Mouse (Mus musculus): ENCODE results near the gene C77080. TPM values are rescaled to one million over a fixed set of nuclear protein-coding genes. Genes with fewer than 3 reads are reported as not detected.
A peak's percentile ranks its signal among the peaks of the same experiment; 100 is the strongest.
"Not testable (repeated sequence)": the region's sequence is repeated elsewhere in the genome, so short reads cannot be mapped to it uniquely, and the experiment has no call there.

C77080 gene
- total RNA-seq, 2 experiments from 2014 or later, result 22.5 to 25.9 TPM

DNA sequence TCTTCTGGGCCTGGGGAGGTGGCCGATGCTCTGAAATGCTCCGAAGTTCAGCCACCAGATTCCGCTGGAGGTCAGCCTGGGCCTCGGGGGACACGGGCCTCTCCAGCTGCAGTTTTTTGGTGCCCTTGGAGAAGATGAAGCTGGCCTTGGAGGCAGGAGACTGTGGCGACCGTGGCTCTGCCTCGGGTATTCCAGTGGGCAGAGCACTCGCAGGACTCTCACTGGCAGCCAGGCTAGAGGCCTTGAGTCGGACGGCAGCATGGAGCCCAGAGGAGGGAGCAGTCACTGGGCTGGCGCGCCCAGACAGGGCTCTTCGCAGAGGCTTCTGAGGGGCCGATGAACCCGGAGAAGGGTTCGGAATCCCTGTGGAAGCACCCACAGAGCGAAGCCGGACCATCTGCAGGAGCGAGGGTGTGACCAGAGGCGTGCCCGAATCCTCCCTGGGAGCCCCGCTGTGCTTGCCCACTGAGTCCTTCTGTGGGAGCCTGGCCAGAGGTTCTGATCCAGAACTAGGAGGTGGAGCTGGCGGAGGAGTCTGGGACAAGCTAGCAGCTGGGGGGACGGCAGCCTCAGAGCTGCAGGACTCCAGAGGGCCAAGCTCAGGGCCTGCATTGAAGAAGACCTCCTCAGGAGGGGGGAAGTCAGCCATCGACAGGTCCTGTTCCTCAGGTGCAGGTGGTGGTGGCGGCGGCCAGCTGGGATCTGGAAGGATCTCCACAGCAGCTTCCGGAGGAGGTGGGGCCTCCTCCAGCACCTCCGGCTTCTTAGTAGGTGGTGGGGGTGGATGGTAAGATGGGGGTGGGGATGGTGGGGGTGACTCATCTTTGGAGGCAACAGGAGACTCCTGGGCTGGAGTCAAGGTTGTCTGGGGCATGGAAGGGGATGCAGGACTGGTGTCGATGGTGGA lies 38.9 kb downstream of the C77080 start:
- DNase-seq (ENCODE audit: extremely low spot score in 1 of 2, low spot score in 2 of 2), result no peak
- intact Hi-C loops (cut with DNase I), result no loop called here
- Histone ChIP-seq H3K27ac (peak overlapping the region; percentile 11; the same call in 1 of the 2 replicates), H3K4me3 (no peak overlapping the region)
- TF ChIP-seq CTCF (IDR thresholded peaks at IDR 0.05), result no peak

DNA sequence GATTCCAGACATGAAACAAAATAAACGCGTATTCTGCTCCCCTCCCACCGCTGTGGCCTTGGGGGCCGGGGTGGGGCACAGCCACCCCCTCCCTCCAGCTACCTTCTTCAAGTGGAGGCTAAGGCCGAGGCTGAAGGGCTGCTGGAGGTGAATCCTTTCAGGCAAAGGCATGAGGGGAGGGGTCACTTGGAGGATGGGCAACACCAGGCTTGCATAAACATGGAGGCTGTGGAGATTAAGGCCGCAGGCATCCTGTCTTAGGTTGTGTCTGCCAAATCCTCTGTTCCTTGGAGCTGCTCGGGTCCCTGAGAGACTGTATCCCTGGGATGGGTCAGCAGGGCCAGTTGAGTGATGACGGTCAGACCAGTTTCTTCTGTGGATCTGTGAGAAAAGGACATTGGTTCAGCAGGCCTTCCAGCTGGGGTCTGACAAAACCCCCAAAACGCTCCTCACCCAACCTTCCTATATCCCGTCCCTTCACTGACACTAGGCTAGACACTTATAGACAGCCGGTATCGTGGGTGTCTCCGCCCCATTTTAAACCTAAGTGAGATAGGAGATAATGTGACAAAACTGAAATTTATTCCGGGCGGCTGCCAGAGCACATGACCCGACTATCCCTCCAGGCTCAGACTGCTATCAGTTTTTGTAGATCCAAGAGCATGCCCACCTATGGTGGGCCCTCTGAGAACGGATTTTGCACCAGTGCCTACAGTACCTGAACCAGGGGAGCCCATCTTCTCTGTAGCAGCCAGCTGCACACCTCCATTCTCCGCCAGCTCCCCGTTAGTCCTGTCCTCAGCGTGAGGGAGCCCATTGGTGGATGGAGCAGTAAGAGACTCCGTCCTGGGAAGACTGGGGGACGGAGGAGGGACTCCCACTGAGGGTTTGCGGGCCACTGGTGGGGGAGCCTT lies 39.9 kb downstream of the C77080 start:
- no peak for DNase-seq (ENCODE audit: extremely low spot score in 1 of 2, low spot score in 2 of 2)
- no peak for TF ChIP-seq CTCF (IDR thresholded peaks at IDR 0.05)
- Histone ChIP-seq H3K4me3 (no peak overlapping the region), H3K27ac (peak overlapping the region; percentile 11; the same call in 1 of the 2 replicates)
- intact Hi-C loops (cut with DNase I), result no loop called here

DNA sequence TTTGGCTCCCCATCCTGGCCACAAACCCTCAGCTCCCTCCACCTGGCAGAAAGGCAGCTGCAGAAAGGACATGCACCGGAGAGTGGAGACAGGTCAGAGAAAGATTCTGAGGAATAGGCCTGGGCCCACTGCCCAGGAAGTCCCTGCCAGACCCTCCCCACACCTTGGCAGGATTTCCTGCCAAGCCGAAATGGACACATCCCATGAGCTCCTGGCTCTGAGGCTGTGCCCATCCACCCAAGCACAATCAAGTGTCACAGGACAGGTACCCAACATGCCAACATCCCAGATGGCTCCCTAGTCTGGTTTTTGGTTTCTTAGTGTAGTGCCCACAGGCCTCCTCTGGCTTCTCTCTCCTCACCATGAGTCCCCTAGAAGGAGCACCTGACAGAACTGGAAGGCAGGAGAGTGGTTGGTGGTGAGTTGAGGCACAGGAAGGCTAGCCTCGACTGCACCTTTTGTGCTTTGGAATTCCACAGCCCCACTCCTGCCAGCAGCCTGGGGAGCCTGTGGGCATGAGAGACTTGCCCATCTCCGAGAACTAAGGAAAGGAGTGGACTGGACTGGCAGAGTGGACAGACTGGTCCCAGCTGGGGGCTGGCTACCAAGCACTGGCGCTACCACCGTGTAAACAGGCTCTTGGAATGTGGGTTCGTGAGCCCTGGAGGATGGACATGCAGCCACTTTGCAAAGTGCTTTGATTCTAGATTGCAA lies 40.7 kb downstream of the C77080 start:
- TF ChIP-seq CTCF (IDR thresholded peaks at IDR 0.05), result no peak
- intact Hi-C loops (cut with DNase I), result no loop called here
- Histone ChIP-seq H3K4me3 (no peak overlapping the region), H3K27ac (no peak overlapping the region)
- no peak for DNase-seq (ENCODE audit: extremely low spot score in 1 of 2, low spot score in 2 of 2)

DNA sequence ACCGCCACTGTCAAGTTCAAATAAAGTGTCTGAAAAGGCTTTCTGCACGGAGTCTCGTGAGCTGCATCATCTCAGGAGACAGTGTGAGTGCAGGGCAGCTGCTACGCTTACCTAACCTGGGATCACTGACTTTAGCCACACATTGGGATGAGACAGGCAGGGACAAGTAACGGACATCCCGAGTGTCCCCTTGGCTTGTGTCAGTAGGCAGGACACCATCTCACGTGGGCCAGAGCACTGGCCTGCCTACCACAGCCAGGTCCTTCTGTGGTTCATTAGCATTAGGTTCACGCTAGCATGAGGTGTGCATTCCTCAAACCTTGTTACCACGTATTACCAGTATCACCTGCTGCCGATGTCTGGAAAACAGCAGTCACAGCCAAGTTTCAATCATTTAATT lies 42.0 kb downstream of the C77080 start:
- intact Hi-C loops (cut with DNase I), result no loop called here
- Histone ChIP-seq H3K27ac (no peak overlapping the region), H3K4me3 (no peak overlapping the region)
- DNase-seq (ENCODE audit: extremely low spot score in 1 of 2, low spot score in 2 of 2), result no peak
- TF ChIP-seq CTCF (IDR thresholded peaks at IDR 0.05), result no peak

DNA sequence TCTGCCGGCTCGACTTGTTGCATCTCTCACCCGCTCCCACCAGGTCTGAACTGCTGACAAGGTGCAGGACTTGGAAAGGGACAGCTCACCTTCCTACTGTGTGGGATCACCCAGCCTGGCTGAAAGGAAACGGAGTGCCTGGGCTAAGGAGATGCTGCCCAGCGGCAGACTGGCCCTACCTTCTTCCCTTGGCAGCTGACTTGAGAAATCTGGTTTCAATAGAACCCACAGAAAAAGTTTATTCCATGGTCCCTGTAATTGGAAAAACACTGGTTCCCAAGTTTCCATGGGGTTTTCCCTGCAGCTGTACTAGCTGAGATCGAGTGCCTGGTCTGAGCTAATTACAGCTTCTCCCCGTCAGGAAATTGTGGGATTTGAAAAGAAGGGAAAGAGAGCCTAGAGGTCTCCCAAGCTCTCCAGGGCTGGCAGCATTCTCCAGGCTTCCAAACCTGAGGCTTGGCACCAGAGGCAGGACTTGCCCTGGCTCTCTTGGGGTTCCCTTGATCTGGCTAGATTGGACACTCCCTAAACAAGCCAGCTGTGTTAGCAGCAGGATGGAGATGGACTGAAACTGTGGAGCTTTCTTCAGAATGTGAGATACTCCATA lies 42.5 kb downstream of the C77080 start:
- no peak overlapping the region for H3K27ac ChIP-seq
- H3K4me3 ChIP-seq, result no peak overlapping the region
- no peak for TF ChIP-seq CTCF (IDR thresholded peaks at IDR 0.05)
- no peak for DNase-seq (ENCODE audit: extremely low spot score in 1 of 2, low spot score in 2 of 2)
- intact Hi-C loops (cut with DNase I), result no loop called here

DNA sequence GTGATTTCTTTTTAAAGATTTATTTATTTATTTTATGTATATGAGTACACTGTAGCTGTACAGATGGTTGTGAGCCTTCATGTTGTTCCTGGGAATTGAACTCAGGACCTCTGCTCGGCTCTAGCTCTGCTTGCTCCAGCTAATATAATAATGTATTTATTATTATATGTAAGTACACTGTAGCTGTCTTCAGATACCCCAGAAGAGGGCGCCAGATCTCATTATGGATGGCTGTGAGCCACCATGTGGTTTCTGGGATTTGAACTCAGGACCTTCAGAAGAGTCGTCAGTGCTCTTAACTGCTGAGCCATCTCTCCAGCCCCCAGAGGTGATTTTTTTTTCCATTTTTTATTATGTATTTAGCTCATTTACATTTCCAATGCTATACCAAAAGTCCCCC lies 48.7 kb downstream of the C77080 start:
- not testable (repeated sequence) for DNase-seq (ENCODE audit: extremely low spot score in 1 of 2, low spot score in 2 of 2)
- intact Hi-C loops (cut with DNase I), result loop anchor here (5.0 kb wide), 1 partner anchor 245 kb away; no protein-coding TSS in a partner anchor
- peak; percentile 59 for TF ChIP-seq CTCF (IDR thresholded peaks at IDR 0.05)

DNA sequence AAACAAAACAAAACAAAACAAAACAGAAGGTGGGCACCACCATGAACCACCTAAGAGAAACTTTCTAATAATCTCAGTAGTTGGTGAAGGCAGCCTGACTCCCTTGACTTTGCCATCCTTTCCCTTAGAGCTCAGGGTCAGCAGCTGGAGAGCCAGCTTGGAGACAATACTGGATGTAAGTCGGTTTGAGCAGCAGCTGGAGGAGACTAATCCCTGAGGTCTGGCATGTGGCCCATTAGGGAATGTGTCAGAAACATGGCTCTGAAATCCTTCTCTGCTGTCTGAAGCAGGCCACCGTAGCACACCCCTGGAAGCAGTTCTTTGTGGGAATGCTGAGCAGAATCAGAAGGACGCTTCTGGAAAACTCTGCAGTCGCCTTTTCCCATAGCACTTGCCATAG lies 49.7 kb downstream of the C77080 start:
- intact Hi-C loops (cut with DNase I), result loop anchor here (5.0 kb wide), 1 partner anchor 246 kb away; no protein-coding TSS in a partner anchor
- Histone ChIP-seq H3K4me3 (no peak overlapping the region), H3K27ac (no peak overlapping the region)
- TF ChIP-seq CTCF (IDR thresholded peaks at IDR 0.05), result no peak
- DNase-seq (ENCODE audit: extremely low spot score in 1 of 2, low spot score in 2 of 2), result no peak

More for the DNA sequence above, 48.7 kb downstream of the C77080 start:
- H3K27ac ChIP-seq, H3K4me3 ChIP-seq: not testable (repeated sequence)

DNA sequence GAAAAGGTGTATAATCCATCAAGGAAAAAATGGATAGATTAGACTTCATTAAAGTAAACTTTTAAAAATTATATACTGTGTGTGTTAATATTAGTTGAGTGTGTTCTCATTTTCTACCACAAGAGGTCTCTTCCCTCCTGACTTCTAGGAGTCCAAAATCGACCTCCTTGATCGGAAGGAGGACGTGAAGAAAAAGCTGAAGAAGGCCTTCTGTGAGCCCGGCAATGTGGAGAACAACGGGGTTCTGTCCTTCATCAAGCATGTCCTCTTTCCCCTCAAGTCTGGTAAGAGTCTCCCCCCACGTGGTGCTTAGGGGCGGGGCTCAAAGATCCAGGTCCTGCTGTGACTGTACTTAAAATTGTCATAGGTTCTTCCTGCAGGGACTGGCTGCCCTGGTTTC lies 51.7 kb downstream of the C77080 start:
- DNase-seq (ENCODE audit: extremely low spot score in 1 of 2, low spot score in 2 of 2), result no peak
- no peak overlapping the region for H3K27ac ChIP-seq
- TF ChIP-seq CTCF (IDR thresholded peaks at IDR 0.05), result peak; percentile 64
- intact Hi-C loops (cut with DNase I), result loop anchor here (1.0 kb wide), 1 partner anchor 67 kb away; no protein-coding TSS in a partner anchor
- no peak overlapping the region for H3K4me3 ChIP-seq

DNA sequence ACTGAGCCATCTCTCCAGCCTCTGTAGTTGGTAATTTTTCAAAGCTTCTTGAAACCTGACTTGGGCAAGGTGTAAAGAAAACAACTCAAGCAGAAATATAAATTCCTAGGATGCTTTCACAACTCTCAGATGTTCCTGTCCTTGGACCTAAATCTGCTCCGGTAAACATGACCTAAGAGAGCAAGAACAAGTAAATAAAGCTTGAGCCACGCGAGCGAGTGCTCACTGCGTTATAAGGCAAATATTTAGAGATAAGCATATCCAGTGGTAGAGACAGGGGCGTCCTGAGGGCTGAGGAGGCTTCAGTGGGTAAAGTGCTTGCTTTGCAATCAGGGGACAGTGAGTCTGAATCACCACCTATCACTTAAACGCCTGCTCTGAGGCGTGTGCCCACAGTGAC lies 54.4 kb downstream of the C77080 start:
- Histone ChIP-seq H3K27ac (no peak overlapping the region), H3K4me3 (no peak overlapping the region)
- no peak for TF ChIP-seq CTCF (IDR thresholded peaks at IDR 0.05)
- intact Hi-C loops (cut with DNase I), result no loop called here
- no peak for DNase-seq (ENCODE audit: extremely low spot score in 1 of 2, low spot score in 2 of 2)

DNA sequence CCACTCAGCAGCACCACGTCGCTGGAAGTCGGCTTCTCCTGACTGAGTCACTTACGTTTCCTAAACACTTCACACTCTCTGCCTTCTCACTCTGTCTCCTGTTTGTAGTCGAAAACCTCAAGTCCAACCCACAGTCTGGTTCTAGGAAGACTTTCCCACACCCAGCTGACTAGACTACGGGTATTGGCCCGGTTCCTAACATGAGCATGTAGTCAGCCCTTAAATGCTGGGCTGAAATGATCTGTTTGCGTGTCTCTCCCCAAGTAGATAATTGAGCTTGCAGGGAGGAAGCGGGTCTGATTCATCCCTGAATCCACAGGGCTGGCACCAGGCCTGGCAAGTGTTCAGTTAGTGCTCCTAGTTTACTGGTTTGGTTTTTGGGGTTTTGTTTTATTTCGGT lies 56.5 kb downstream of the C77080 start:
- no peak overlapping the region for H3K4me3 ChIP-seq
- H3K27ac ChIP-seq, result no peak overlapping the region
- TF ChIP-seq CTCF (IDR thresholded peaks at IDR 0.05), result no peak
- intact Hi-C loops (cut with DNase I), result no loop called here
- peak in 1 of 2 experiments; percentile 22 for DNase-seq (ENCODE audit: extremely low spot score in 1 of 2, low spot score in 2 of 2)

DNA sequence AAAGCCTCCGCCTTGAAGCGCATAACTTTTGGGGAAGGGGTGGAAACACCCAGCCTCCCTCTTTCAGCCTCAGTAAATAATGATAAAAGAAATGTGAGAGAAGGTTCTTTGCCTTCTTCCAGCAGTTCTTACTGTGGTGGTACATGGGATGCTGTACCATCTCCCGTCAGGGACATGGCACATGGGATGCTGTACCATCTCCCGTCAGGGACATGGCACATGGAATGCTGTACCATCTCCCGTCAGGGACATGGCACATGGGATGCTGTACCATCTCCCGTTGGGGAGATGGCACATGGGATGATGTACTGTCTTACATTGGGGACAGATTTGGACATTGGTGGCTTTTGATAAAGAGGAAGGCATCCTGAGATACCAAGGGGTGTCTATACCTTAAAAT lies 63.7 kb downstream of the C77080 start:
- Histone ChIP-seq H3K4me3 (no peak overlapping the region), H3K27ac (no peak overlapping the region)
- intact Hi-C loops (cut with DNase I), result no loop called here
- no peak for TF ChIP-seq CTCF (IDR thresholded peaks at IDR 0.05)
- DNase-seq (ENCODE audit: extremely low spot score in 1 of 2, low spot score in 2 of 2), result no peak
